Mouse (Mus musculus): ENCODE results near the gene 1700074P13Rik. TPM values are rescaled to one million over a fixed set of nuclear protein-coding genes. Genes with fewer than 3 reads are reported as not detected.
"Not testable (repeated sequence)": the region's sequence is repeated elsewhere in the genome, so short reads cannot be mapped to it uniquely, and the experiment has no call there.

1700074P13Rik gene
- not detected in 2 replicates for polyA plus RNA-seq (2015; fragmentation: Nextera tagmentation; extraction: Ambion mirVana)

GRCm38 (mm10) chr6:40940457-40940856 is at the start of gene 1700074P13Rik:
TSS of gene 1700074P13Rik (minus strand) at chr6:40940557.
- 93% methylated on average over 10 of the region's 10 CpGs for WGBS

GRCm38 (mm10) chr6:40964454-40964853 is 24.1 kb upstream of the 1700074P13Rik start, which contains the start of gene 1810009J06Rik:
TSS of gene 1810009J06Rik (plus strand) at chr6:40964754.
- not testable (repeated sequence) for H3K9me3 ChIP-seq; ATAC-seq (ENCODE audit: low FRiP score); H3K36me3 ChIP-seq; H3K4me1 ChIP-seq (replicated peaks); H3K27me3 ChIP-seq; H3K9ac ChIP-seq; H3K27ac ChIP-seq; H3K4me3 ChIP-seq; H3K4me2 ChIP-seq
- 90% methylated on average over 2 of the region's 2 CpGs for WGBS

More at GRCm38 (mm10) chr6:40940457-40940856, at the start of gene 1700074P13Rik:
- no peaks in the 10 kb centered on the region for H3K4me1 ChIP-seq (replicated peaks)
- no peak within 1 kb of the TSS for H3K9ac ChIP-seq
- no peaks in the 10 kb centered on the region for H3K9me3 ChIP-seq
- no peaks in the 10 kb centered on the region for H3K27me3 ChIP-seq
- no peak for ATAC-seq (ENCODE audit: low FRiP score)
- no peak within 1 kb of the TSS for H3K4me3 ChIP-seq
- H3K36me3 ChIP-seq: no peaks in the 10 kb centered on the region
- no peak within 1 kb of the TSS for H3K4me2 ChIP-seq
- no peak within 1 kb of the TSS for H3K27ac ChIP-seq

- Histone ChIP-seq H3K27ac (no peak overlapping the region), H3K27me3 (no peaks in the 10 kb centered on the region), H3K4me2 (no peak overlapping the region), H3K9ac (no peak overlapping the region), H3K9me3 (no peaks in the 10 kb centered on the region; the same call in 1 of the 2 replicates), H3K36me3 (no peaks in the 10 kb centered on the region), H3K4me1 (replicated peaks) (no peaks in the 10 kb centered on the region), H3K4me3 (no peak overlapping the region)
- 65% methylated on average over 2 of the region's 2 CpGs for WGBS
- ATAC-seq (ENCODE audit: low FRiP score): no peak
Observed at GRCm38 (mm10) chr6:40953716-40954115, 13.4 kb upstream of the 1700074P13Rik start.

- no peak for ATAC-seq (ENCODE audit: low FRiP score)
- Histone ChIP-seq H3K4me3 (no peak within 1 kb of the TSS), H3K9me3 (no peaks in the 10 kb centered on the region), H3K36me3 (no peaks in the 10 kb centered on the region), H3K27ac (no peak within 1 kb of the TSS), H3K9ac (no peak within 1 kb of the TSS), H3K4me1 (replicated peaks) (no peaks in the 10 kb centered on the region), H3K27me3 (no peaks in the 10 kb centered on the region), H3K4me2 (no peak within 1 kb of the TSS)
Observed at GRCm38 (mm10) chr6:40951770-40952169, 11.4 kb upstream of the 1700074P13Rik start, which contains the start of gene Gm4744. TSS of gene Gm4744 (minus strand) at chr6:40951870.

GRCm38 (mm10) chr6:40919954-40920353 is 20.4 kb downstream of the 1700074P13Rik start:
- no peak for ATAC-seq (ENCODE audit: low FRiP score)
- WGBS: 87% methylated on average over 4 of the region's 4 CpGs

GRCm38 (mm10) chr6:40900287-40900686 is 40.1 kb downstream of the 1700074P13Rik start, which contains the start of gene Prss58:
TSS of gene Prss58 (minus strand) at chr6:40900387.
- ATAC-seq (ENCODE audit: low FRiP score): no peak
- Histone ChIP-seq H3K9ac (no peak within 1 kb of the TSS), H3K4me3 (no peak within 1 kb of the TSS)

More at GRCm38 (mm10) chr6:40919954-40920353, 20.4 kb downstream of the 1700074P13Rik start:
- Histone ChIP-seq H3K27ac (no peak overlapping the region), H3K4me1 (replicated peaks) (no peaks in the 10 kb centered on the region), H3K4me2 (no peak overlapping the region), H3K9ac (no peak overlapping the region), H3K4me3 (no peak overlapping the region), H3K9me3 (no peaks in the 10 kb centered on the region), H3K27me3 (no peaks in the 10 kb centered on the region), H3K36me3 (no peaks in the 10 kb centered on the region)

GRCm38 (mm10) chr6:40894716-40895115 is 45.6 kb downstream of the 1700074P13Rik start:
- Histone ChIP-seq H3K4me1 (replicated peaks) (no peaks in the 10 kb centered on the region), H3K4me3 (no peak overlapping the region), H3K9ac (no peak overlapping the region), H3K27me3 (no peaks in the 10 kb centered on the region), H3K9me3 (no peaks in the 10 kb centered on the region), H3K27ac (no peak overlapping the region), H3K4me2 (no peak overlapping the region), H3K36me3 (no peaks in the 10 kb centered on the region)
- no peak for ATAC-seq (ENCODE audit: low FRiP score)
- WGBS: 94% methylated on average over 1 of the region's 1 CpGs

More at GRCm38 (mm10) chr6:40900287-40900686, 40.1 kb downstream of the 1700074P13Rik start, which contains the start of gene Prss58:
- Histone ChIP-seq H3K4me1 (replicated peaks) (no peaks in the 10 kb centered on the region), H3K4me2 (no peak within 1 kb of the TSS), H3K9me3 (no peaks in the 10 kb centered on the region), H3K36me3 (no peaks in the 10 kb centered on the region), H3K27ac (no peak within 1 kb of the TSS), H3K27me3 (no peaks in the 10 kb centered on the region)

GRCm38 (mm10) chr6:40893577-40893976 is 46.8 kb downstream of the 1700074P13Rik start:
- Histone ChIP-seq H3K36me3 (no peaks in the 10 kb centered on the region), H3K4me1 (replicated peaks) (no peaks in the 10 kb centered on the region), H3K27ac (no peak overlapping the region), H3K9me3 (no peaks in the 10 kb centered on the region), H3K9ac (no peak overlapping the region), H3K27me3 (no peaks in the 10 kb centered on the region), H3K4me2 (no peak overlapping the region), H3K4me3 (no peak overlapping the region)
- no peak for ATAC-seq (ENCODE audit: low FRiP score)
- WGBS: 40% methylated on average over 7 of the region's 7 CpGs

GRCm38 (mm10) chr6:40891754-40892153 is 48.6 kb downstream of the 1700074P13Rik start:
- no peak for ATAC-seq (ENCODE audit: low FRiP score)
- H3K9me3 ChIP-seq: no peaks in the 10 kb centered on the region
- H3K4me1 ChIP-seq (replicated peaks): no peaks in the 10 kb centered on the region
- no peak overlapping the region for H3K4me2 ChIP-seq
- no peak overlapping the region for H3K9ac ChIP-seq
- WGBS: 84% methylated on average over 4 of the region's 4 CpGs
- no peak overlapping the region for H3K27ac ChIP-seq
- no peaks in the 10 kb centered on the region for H3K27me3 ChIP-seq
- no peak overlapping the region for H3K4me3 ChIP-seq
- H3K36me3 ChIP-seq: no peaks in the 10 kb centered on the region

- Histone ChIP-seq H3K27ac (no peak overlapping the region), H3K4me3 (no peak overlapping the region), H3K9me3 (no peaks in the 10 kb centered on the region), H3K36me3 (no peaks in the 10 kb centered on the region), H3K4me1 (replicated peaks) (no peaks in the 10 kb centered on the region), H3K27me3 (no peaks in the 10 kb centered on the region), H3K9ac (no peak overlapping the region), H3K4me2 (no peak overlapping the region)
- no peak for ATAC-seq (ENCODE audit: low FRiP score)
- WGBS: 52% methylated on average over 1 of the region's 1 CpGs
Observed at GRCm38 (mm10) chr6:40890973-40891372, 49.4 kb downstream of the 1700074P13Rik start.

GRCm38 (mm10) chr6:40887394-40887793 is 53.0 kb downstream of the 1700074P13Rik start, which contains the start of gene Moxd2:
TSS of gene Moxd2 (minus strand) at chr6:40887494.
- no peak for ATAC-seq (ENCODE audit: low FRiP score)
- no peak within 1 kb of the TSS for H3K27ac ChIP-seq
- no peak within 1 kb of the TSS for H3K4me3 ChIP-seq
- H3K27me3 ChIP-seq: no peaks in the 10 kb centered on the region
- no peaks in the 10 kb centered on the region for H3K9me3 ChIP-seq
- no peak within 1 kb of the TSS for H3K9ac ChIP-seq
- WGBS: 94% methylated on average over 3 of the region's 3 CpGs
- H3K4me1 ChIP-seq (replicated peaks): no peaks in the 10 kb centered on the region
- no peak within 1 kb of the TSS for H3K4me2 ChIP-seq
- H3K36me3 ChIP-seq: no peaks in the 10 kb centered on the region
